Mouse (Mus musculus): ENCODE measurements around the gene Gm7233.
"Not testable (repeated sequence)": the region's sequence is repeated elsewhere in the genome, so short reads cannot be mapped to it uniquely, and the experiment has no call there.

Gene Gm7233

DNA sequence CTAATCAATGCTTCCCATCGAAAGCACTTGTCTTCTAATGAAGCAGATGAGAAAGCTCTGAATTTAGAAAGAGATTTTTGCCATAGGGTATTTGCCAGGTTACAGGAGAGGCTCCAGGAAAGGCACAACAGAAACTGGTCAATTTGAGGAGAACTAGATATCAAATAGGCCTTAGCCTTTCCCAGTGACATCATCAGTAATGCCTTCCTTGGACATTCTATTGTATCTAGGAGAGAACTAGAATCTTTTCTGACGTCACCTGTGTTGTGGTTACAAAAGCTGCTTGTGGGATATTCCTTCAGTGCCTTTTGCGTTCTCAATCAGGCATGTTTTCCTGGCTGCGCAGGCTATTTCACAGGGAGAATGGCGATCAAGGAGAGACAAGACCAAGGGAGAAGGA is at the start of gene Gm7233:
TSS of gene Gm7233 (plus strand) at position 301 of the 400 bp plus-strand sequence.
- not testable (repeated sequence) for DNase-seq (ENCODE audit: low read depth, low spot score)

DNA sequence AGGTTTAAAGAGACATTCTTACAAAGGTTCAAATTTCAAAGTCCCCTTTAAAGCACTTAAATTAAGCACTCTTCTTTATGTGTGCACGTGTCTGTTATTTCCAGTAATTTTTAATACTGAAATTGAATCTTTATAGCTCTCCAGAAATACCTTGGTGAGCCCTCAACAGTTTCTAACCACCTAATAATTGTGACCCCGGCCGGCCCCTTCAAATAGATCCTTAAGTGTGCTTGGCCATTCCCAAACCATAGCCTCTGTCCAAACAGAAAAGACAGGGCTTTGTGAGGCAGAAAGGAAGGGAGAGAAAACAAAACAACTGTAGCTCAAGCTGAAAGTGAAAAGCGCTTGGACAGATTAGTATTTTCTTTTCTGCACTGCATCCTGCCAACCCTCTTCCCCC is 12.5 kb upstream of the Gm7233 start:
- DNase-seq (ENCODE audit: low read depth, low spot score) = not testable (repeated sequence)

DNA sequence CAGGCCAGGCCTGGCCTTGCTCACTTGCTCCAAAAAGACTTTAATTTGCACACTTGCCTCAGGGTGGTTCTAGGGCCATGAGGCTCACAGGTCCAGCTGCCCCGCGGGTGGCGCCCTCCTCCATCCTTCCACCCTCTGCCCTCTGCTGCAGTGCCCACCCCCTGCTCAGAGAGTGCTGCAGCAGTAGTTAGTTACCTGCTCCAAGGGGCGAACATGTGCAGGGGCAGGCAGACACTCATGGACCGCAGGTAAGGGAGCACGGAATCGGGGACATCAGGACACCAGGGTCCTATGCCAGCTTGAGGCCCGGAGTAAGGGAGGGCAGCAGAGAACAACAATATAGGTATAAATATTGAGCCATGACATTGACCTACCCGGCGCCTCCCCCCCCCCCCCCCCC is 11.7 kb upstream of the Gm7233 start:
- not testable (repeated sequence) for DNase-seq (ENCODE audit: low read depth, low spot score)

DNA sequence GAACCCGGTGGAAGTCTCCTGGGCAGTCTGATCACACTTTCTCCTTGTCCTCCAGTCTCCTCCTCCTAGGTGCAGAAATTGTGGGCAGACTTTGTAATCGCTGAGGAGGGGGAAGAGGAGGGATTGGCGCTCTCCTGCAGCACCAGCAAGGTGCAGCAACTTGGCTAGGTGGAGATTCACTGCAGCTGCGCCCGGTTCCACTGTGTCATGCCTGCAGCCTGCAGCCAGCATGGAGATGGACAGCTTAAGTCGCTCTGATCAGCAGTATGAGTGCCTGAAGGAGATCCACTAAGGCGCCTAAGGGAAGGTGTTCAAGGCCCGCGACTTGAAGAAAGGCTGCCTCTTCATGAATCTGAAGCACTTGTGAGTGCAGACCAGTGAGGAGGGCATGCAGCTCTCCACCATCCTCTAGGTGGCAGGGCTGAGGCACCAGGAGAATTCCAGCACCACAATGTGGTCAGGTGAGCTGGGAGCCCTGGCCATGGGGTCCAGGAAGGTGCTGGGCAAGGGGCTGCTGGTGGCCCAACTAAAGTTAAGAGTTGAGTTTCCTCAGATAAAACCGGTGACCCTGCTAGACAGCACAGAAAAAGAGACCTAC is 11.0 kb upstream of the Gm7233 start:
- DNase-seq (ENCODE audit: low read depth, low spot score) = not testable (repeated sequence)

DNA sequence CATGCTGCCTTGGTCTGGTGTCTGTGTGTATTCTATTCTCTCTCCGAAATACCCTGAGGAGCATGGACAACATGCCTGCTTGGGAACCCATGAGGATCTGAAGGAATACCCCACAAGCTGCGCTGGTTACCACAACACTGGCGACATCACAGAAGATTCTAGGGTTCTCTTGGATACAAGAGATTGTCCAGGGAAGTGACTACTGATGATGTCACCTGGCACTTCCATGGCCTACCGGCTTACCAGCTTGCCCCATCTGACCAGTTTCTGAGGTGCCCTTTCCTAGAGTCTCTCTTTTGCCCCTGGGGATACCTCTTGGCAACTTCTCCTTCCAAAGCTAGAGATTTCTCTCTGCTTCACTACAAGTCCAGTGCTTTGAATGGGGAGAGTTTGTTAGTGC is 55.5 kb downstream of the Gm7233 start, which contains the start of gene Gm8122:
TSS of gene Gm8122 (minus strand) at position 101 of the 400 bp plus-strand sequence.
- not testable (repeated sequence) for DNase-seq (ENCODE audit: low read depth, low spot score)
